Mouse (Mus musculus) gastrocnemius, adult 8-10 months (tissue): Measurements from ENCODE around the gene Pkm. TPM values are rescaled to one million over a fixed set of nuclear protein-coding genes. Genes with fewer than 3 reads are reported as not detected.

ENCODE experiments used
- DNase-seq, 2 experiments: peaks; one replicate each; pipeline ENCODE4 v3.0.0; 2022; ENCODE audit warnings: low spot score in 2 of 2
- total RNA-seq, 4 experiments: library from RNA; stranded (reverse); gene quantifications; 2 replicates each; pipeline ENCODE4 v1.2.4; 2022

Pkm gene
- total RNA-seq, 4 experiments from 2014 or later: 2,872 to 3,265 (median 3,132) TPM

DNA sequence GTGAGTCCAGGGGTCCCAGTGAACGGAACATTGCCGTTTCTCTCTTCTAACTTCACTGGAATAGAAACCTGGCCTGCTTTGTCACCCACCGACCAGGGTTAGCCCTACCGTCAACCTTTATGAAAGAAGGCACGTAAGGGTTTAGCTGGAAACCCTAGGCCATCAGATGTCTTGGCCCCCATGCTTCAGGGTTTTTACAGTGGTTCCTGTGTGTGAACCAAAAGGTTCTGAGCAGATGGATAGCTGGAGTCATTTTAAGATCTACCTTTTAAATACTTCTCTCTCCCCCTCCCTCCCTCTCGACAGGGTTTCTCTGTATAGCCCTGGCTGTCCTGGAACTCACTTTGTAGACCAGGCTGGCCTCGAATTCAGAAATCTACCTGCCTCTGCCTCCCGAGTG lies 9.8 kb downstream of the Pkm start:
- no peak for DNase-seq

GRCm38 (mm10) chr9:59666813-59667212 lies 10.6 kb downstream of the Pkm start:
- DNase-seq: peak in 1 of 2 experiments; percentile 37

- DNase-seq: peak in 1 of 2 experiments; percentile 55
Measured at GRCm38 (mm10) chr9:59667250-59667649, 11.1 kb downstream of the Pkm start.

GRCm38 (mm10) chr9:59667904-59668303 lies 11.7 kb downstream of the Pkm start:
- no peak for DNase-seq

DNA sequence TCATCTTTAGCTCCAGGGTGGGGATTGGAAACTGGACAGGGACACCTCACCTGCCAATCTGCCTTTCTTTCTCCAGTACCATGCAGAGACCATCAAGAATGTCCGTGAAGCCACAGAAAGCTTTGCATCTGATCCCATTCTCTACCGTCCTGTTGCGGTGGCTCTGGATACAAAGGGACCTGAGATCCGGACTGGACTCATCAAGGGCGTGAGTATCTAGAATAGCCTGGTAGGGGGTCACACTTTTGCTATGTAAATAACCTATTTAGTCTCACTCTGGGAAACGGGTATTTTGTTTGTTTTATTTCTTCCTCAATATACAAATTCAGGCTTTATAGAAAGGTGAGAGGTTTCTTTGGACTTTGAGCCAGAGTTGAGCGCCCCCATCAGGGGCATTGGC lies 12.3 kb downstream of the Pkm start:
- no peak for DNase-seq

- DNase-seq: no peak
Measured at GRCm38 (mm10) chr9:59669172-59669571, 13.0 kb downstream of the Pkm start.

GRCm38 (mm10) chr9:59672195-59672894 lies 16.2 kb downstream of the Pkm start:
- peak; percentile 76 to 82 for DNase-seq

DNA sequence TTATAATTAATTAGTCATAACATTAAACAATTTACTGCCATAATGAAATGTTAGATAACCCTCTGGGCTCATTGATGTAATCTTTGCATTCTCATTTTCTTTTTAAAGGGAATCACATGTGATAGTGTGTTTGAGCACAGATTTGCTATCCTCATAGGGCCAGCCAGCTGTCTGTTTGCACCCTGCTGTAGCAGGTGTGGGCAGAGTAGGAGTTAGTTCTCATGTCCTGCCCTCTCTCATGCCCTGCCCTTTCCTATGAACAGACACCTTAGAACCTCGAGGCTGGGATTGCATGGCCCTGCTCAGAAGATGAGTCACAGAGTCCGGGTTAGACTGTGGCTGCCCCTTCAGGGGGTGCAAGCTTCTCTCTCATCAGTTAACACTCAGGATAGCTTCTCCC lies 17.3 kb downstream of the Pkm start:
- no peak for DNase-seq

DNA sequence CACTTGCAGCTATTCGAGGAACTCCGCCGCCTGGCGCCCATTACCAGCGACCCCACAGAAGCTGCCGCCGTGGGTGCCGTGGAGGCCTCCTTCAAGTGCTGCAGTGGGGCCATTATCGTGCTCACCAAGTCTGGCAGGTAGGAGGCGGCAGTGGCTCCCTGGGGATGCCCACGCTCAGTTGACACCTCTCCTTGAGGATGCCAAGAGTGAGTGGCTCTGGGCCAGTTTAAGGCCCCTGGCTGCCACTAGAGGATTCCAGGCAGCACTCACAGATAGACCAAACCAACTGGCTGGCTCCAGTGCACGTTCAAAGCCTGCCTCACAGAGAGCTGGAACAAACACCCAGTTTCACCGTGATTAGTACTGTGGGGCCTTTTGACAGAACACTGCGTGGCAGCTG lies 19.4 kb downstream of the Pkm start:
- peak in 1 of 2 experiments; percentile 75 for DNase-seq

DNA sequence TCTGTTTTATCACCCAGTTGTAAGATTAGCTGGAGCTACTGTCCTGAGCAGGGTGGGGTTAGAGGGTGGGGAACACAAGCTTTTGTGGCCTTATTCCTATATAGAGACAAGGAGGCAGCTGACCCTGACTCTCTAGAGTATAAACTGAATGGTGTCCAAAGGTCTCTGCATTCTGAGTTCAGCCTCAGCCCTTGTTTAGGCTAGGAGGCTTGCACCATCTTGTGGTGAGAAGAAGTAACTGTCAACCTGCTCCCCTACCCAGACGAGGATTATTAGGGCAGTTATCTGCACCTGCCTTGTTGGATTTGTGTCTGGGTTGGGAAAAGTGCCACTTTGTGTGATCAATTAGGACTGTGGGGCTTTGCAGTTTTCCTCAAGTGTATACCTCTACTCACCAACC lies 22.1 kb downstream of the Pkm start:
- no peak for DNase-seq

DNA sequence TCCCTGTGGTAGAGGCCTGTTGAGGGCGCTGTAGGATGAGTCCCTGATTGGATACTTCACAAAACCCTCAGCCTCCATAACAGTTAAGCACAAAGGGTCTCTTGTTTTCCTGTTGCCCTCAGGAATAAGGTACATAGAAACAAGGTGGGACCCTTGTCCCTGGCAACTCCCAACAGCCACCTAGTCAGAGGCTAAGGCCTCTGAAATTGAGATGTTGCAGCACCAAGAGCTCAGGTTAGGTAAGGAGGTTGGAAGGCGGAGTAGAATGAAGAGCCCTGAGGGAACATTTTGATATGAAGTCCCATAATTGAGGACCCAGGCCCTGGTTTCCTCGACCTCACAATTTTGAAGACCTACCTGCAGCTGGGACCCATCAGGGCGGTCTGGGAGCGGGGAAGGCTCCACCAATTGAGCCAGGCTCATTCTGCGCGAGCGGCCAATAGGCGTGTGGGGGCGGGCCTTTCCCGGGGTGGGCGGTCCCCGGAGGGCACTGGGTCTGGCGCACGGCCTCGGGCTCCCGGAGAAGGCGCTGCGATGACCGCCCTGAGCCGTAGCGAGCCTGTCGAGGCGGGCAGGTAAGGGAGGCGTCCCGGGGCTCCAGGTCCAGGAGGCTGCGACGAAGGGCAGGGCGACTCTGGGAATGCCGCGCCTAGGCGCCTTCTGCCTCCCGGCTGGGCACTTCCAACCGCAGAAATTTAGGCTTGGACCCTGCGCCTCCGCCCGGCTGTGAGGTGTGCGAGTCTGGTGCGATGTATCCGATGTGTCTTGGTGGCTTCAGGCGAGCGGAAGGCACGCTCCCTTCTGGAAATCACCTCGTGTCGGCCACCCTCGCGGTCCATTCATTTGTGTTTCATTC lies 23.7 kb downstream of the Pkm start, which contains the start of gene Gramd2:
Gene Gramd2 (plus strand): TSS at position 467 of the 856 bp plus-strand sequence.
- peak in 1 of 2 experiments; percentile 51 for DNase-seq

DNA sequence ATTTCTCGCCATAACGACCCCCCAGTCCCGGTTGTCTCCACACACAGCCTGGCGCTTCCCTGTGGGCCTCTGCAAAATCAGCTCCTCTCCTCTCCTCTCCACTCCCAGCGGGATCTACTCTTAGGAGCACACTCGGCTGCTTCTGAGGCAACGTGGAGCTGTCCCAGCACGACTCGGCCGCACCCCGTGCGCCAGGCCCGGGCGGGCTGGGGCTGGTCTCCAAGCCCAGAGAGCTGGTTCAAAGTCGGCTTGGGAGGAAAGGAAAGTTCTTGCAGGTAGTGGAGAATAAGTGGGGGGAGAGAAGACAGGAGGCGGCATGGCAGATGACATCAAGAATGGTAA lies 24.3 kb downstream of the Pkm start:
- no peak for DNase-seq

- no peak for DNase-seq
Measured at GRCm38 (mm10) chr9:59684020-59684419, 27.9 kb downstream of the Pkm start.

DNA sequence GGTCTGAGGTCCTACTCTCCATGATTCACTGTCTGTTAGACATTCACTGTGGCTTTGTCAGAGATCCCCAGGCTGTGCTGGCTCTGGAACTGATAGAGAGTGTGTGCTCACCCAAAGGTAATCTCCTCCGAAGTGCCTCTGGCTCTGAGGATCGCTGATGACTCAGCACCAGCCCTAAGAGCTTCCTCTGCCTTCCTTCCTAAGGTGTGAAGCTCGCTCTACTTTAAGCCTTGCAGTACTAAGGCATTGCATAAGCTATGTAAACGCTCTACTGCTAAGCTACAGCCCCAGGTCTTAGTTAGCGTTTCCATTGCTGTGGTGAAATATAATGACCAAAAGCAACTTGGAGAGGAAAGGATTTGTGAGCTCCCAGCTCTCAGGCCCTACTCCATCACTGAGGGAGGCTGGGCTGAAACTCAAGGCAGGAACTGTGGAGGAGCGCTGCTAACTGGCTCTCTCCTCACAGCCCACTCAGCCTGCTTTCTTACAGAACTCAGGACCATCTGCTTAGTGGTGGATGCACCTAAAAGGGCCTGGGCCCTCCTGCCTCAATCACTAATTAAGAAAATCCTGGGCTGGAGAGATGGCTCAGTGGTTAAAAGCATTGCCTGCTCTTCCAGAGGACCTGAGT lies 31.4 kb downstream of the Pkm start:
- DNase-seq: no peak

GRCm38 (mm10) chr9:59691635-59692094 lies 35.5 kb downstream of the Pkm start:
- peak; percentile 66 to 75 for DNase-seq

GRCm38 (mm10) chr9:59692145-59692544 lies 36.0 kb downstream of the Pkm start:
- DNase-seq: peak in 1 of 2 experiments; percentile 41

DNA sequence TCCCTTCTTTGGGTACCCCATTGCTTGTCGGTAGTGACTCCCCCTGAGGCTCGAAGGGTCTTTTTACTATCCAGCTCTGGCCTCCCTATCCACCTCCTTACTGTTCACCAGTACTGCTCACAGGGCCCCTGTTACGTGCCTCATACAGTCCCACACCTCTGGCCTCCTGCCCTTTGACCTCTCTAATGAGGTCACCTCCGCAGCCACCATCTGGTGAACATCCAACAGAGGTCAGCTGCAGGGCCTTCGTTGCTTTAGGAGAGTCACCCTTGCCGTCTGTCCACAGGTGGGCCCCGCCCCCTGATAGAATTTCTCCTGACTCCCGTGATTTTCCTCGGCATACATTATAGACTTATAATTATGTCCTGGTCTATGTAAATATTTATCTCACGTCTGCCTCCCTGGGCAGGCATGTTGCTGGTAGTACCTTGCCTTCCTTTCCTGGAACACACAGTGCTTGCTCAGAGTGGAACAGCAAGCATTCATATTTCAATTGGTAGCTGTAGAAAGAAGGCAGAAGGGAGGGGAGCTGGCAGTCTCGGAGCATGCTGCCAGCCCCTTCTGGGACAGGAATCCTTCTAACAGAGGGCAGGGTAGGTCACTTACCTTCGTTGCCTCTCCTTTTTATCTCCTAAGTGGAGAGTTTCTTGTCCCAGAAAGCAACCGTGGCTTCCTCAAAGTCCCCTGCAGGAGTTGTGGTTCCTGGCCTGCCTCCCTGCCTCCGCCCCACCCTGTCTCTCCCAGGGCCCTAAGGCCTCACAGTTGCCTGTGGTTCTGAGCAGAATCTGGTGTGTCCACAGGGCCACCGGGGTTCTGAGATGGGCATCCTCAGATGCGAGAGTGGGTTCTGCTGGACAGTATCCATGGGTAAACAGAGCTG lies 38.6 kb downstream of the Pkm start:
- no peak for DNase-seq

- no peak for DNase-seq
Measured at GRCm38 (mm10) chr9:59695451-59695813, 39.3 kb downstream of the Pkm start.

DNA sequence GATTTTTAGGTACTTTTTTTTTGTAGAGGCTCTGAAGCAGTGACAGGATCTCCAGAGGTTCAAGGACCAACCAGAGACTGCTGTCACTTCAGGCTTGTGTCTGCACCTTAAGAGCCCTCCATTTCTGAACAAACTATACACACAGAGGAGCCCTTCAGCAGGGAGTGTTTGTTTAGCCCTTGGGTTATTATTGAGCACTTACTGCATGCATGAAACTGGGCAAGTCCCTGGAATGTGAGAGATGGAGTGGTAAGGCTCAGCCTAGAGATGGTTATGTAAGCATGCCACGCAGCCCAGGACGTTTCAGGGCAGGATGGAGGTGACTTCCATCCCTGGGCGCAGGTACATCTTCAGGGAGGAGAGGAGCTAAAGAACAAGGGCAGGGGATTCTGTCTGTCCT lies 40.2 kb downstream of the Pkm start:
- no peak for DNase-seq

- no peak for DNase-seq
Measured at GRCm38 (mm10) chr9:59701094-59701493, 44.9 kb downstream of the Pkm start.

GRCm38 (mm10) chr9:59703099-59703498 lies 46.9 kb downstream of the Pkm start:
- DNase-seq: no peak
